Mouse (Mus musculus) monocyte, adult 59 days (primary cell): Measurements from ENCODE around the gene Slc9b2. TPM values are rescaled to one million over a fixed set of nuclear protein-coding genes. Genes with fewer than 3 reads are reported as not detected.

Source experiments
- total RNA-seq, 2 experiments: library from RNA; stranded (reverse); gene quantifications; one replicate each; pipeline ENCODE4 v1.2.4; 2023

Gene Slc9b2
- total RNA-seq, result not detected

DNA sequence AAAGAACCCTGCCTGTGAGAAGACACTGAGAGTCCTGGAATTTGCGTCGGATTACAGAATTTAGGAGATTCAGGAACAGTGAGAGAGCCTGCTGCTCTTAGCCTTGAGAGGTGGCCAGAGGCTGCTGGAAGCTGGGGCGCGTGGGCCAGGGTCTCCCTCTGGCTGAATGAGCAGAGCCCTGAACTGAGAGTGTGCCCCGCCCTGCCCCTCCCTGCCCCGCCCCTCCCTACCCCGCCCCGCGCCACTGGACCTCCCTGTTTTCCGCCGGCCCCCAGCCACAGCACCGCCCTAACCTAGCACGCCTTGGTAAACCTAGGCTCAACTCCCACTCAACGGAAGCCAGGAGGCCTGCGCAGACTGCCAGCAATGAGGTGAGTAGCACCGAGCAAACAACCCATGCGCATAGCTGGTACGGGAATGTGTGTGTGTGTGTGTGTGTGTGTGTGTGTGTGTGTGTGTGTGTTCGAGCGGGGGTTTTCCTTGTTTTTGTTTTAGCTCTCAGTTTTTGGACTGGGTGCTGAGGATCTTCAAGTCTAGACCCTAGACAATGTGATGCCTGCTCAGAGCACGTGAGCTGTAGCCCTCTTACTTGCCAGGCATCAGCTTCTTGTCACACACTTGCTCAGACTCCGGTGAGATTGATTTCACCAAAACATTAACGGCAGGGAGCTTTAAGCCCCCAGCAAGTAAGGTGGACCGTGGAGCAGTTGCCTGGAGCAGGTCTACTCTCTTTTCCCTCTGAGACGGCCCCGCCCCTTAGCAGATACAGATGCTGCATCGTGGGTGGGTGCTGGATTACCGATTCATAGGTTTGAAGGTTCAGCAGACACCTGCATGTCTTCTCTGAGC is at the start of gene Slc9b2:
TSS of gene Slc9b2 (plus strand) at position 290 of the 849 bp plus-strand sequence.

DNA sequence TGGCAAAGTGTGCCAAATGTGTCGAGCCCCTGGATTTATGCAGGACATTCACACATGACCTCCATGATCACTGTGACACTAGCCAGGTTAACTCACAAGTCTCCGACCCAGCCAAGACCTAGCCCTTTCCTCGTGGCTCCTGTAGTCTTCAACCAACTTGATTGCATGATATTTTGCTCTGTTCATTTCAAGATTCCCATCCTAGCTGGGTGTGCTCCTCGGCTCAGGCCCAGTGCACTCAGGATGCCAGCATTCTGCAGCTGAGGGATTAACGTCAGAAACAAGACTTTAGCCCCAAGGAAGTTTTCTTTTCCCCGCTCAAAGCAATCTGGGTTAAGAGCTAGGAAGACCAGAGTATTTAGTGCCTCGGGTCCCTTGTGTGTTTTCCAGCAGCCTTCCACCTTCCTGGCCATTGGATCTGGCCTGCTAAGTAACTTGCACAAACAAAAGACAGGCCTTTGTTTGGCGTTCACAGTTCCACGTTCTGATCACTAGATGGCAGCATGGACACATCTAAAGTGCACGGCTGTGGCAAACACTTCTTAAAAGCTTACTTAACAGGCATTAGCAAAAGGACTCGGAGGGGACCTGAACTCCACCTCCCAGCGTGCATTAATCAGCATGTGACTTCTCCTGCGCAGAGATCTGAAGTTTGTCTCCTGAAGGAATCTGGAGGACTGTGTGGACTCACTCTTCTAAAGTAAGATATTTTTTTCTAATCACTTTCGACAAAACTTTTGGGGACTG is 26.7 kb upstream of the Slc9b2 start, which contains the start of gene Bdh2:
TSS of gene Bdh2 (plus strand) at position 553 of the 747 bp plus-strand sequence.

DNA sequence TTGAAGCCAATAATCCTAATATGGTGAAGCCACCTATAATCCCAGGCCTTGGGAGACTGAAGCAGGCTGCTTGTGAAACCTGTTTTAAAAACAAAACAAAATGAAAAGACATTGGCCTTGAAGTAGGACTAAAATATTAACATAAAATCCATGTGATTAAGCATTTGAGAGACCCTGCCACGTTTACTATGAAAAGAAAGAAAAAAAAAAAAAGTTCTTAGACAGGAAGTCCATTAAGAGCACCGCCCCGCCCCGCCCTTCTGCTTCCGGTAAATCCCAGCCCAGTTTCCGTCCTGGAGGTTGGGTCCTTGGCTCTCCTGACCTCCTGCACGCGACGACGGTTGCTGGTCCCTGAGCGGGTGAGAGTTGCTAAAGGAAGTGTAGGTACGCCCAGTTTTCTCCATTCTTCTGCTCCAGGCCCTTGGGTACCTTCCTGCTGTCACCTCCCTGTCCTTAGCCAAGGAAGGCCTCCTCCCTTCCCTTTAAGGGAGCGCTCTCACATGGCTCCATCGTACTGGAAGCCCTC is 40.3 kb downstream of the Slc9b2 start, which contains the start of gene Slc9b1:
TSS of gene Slc9b1 (plus strand) at position 291 of the 526 bp plus-strand sequence.

Other genes starting within 250 kb of the Slc9b2 start
- gene Cenpe, start 95.2 kb upstream of the Slc9b2 start, total RNA-seq, result 1 to 10 TPM in 1 of 2 experiments, under 1 TPM in 1; 0.63 to 1.3 TPM
- gene Bdh2, start 26.5 kb upstream of the Slc9b2 start, total RNA-seq, result not detected
- gene Slc9b1, start 40.3 kb downstream of the Slc9b2 start, total RNA-seq, result not detected
- 10 to 100 TPM; 38.7 to 40.5 TPM for gene Cisd2, start 116.2 kb downstream of the Slc9b2 start, total RNA-seq
- gene Ube2d3, start 130.4 kb downstream of the Slc9b2 start, total RNA-seq, result 100 to 1,000 TPM; 479 to 488 TPM
- gene Manba, start 177.9 kb downstream of the Slc9b2 start, total RNA-seq, result 10 to 100 TPM; 35.8 to 38.9 TPM